Mouse (Mus musculus): ENCODE data around the gene AV320801. TPM values are rescaled to one million over a fixed set of nuclear protein-coding genes. Genes with fewer than 3 reads are reported as not detected.
"Not testable (repeated sequence)": the region's sequence is repeated elsewhere in the genome, so short reads cannot be mapped to it uniquely, and the experiment has no call there.

AV320801 gene
- polyA plus RNA-seq (2015; fragmentation: Nextera tagmentation; extraction: Ambion mirVana), result not detected in 2 replicates

DNA sequence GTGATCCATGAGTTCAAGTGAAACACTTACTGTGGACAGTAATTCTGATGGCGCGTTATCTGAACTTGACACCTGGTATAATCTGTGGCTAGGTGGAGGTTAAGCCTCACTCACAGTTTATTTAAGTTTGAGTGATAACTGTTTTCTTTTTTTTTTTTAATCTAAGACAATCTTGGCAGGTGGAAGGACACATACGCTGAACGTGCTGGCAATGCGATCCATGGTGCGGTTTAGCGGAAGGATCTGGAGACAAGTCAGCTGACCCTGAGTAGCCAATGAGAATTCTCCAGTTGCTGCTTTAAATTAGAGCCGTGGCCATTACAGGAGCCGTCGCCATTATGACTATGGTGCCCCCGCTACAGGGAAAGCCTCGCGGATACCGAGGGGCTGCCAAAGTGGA is at the start of gene AV320801:
TSS of gene AV320801 (plus strand) at position 301 of the 400 bp plus-strand sequence.
- not testable (repeated sequence) for H3K36me3 ChIP-seq (ENCODE audit: control insufficient read depth, insufficient read depth, low read length); H3K27ac ChIP-seq (ENCODE audit: low read length); H3K4me2 ChIP-seq (ENCODE audit: low read length); H3K9me3 ChIP-seq (replicated peaks; ENCODE audit: control insufficient read depth, low read length, poor library complexity, severe bottlenecking); H3K4me1 ChIP-seq (ENCODE audit: control insufficient read depth, insufficient read depth, low read length); H3K27me3 ChIP-seq (ENCODE audit: control insufficient read depth, insufficient read depth, low read depth, low read length); H3K4me3 ChIP-seq (ENCODE audit: low read depth, low read length); H3K9ac ChIP-seq (ENCODE audit: low read depth, low read length); ATAC-seq
- 99% methylated on average over 5 of the region's 14 CpGs for WGBS

DNA sequence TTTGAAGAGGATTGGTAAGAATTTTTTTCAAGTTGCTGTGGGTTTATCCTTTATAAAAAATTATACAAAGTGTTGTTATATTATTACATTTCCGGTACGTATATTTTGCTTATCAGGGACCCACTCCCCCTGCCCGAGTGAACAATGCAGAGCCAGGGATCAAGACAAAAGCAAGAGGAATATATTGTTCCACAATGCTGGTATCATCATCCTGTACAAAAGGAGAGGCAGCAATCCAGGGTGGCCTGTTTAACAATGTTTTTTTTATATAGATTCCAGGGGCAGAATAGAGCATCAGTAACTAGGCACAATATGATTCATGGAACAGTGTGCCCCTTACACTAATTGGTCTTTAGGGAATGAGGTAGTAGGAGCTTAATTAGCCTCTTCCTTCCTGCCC is 30.2 kb upstream of the AV320801 start:
- not testable (repeated sequence) for H3K9ac ChIP-seq (ENCODE audit: low read depth, low read length); H3K36me3 ChIP-seq (ENCODE audit: control insufficient read depth, insufficient read depth, low read length); H3K9me3 ChIP-seq (replicated peaks; ENCODE audit: control insufficient read depth, low read length, poor library complexity, severe bottlenecking); H3K27ac ChIP-seq (ENCODE audit: low read length); H3K4me2 ChIP-seq (ENCODE audit: low read length); H3K4me1 ChIP-seq (ENCODE audit: control insufficient read depth, insufficient read depth, low read length); H3K4me3 ChIP-seq (ENCODE audit: low read depth, low read length); ATAC-seq; H3K27me3 ChIP-seq (ENCODE audit: control insufficient read depth, insufficient read depth, low read depth, low read length)
- no CpG with 5 or more reads among the region's 3 CpGs for WGBS

- not testable (repeated sequence) for H3K4me2 ChIP-seq (ENCODE audit: low read length); H3K9ac ChIP-seq (ENCODE audit: low read depth, low read length); H3K4me1 ChIP-seq (ENCODE audit: control insufficient read depth, insufficient read depth, low read length); H3K9me3 ChIP-seq (replicated peaks; ENCODE audit: control insufficient read depth, low read length, poor library complexity, severe bottlenecking); H3K27me3 ChIP-seq (ENCODE audit: control insufficient read depth, insufficient read depth, low read depth, low read length); H3K4me3 ChIP-seq (ENCODE audit: low read depth, low read length); ATAC-seq; H3K27ac ChIP-seq (ENCODE audit: low read length); H3K36me3 ChIP-seq (ENCODE audit: control insufficient read depth, insufficient read depth, low read length)
- no CpG with 5 or more reads among the region's 6 CpGs for WGBS
Observed at GRCm38 (mm10) chrX:135481902-135482301, 12.5 kb upstream of the AV320801 start.

DNA sequence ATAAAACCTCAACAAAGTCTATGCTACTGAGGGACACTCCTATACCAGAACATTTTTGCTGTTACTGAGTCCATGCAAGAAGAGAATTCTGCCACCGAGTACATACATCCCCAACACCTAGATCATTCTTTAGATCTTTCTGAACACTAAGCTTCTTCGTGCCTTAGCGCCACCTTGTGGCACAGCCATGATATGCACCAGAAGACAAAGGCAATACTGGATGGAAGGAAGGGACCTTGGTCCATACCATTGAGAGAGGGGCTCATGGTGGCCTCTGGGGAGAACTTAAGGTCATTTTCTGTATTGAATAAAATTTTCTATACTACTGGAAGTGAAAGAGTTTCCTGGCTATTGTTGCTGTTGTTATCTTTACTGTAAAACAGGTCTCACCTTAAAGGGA is 11.2 kb upstream of the AV320801 start:
- not testable (repeated sequence) for H3K4me1 ChIP-seq (ENCODE audit: control insufficient read depth, insufficient read depth, low read length); ATAC-seq; H3K4me3 ChIP-seq (ENCODE audit: low read depth, low read length); H3K4me2 ChIP-seq (ENCODE audit: low read length); H3K36me3 ChIP-seq (ENCODE audit: control insufficient read depth, insufficient read depth, low read length); H3K9me3 ChIP-seq (replicated peaks; ENCODE audit: control insufficient read depth, low read length, poor library complexity, severe bottlenecking); H3K9ac ChIP-seq (ENCODE audit: low read depth, low read length); H3K27me3 ChIP-seq (ENCODE audit: control insufficient read depth, insufficient read depth, low read depth, low read length); H3K27ac ChIP-seq (ENCODE audit: low read length)
- WGBS, result no CpG with 5 or more reads among the region's 3 CpGs

Other genes starting within 250 kb of the AV320801 start
- not detected in 2 replicates for gene Pramel3, start 192.3 kb upstream of the AV320801 start, polyA plus RNA-seq (2015; fragmentation: Nextera tagmentation; extraction: Ambion mirVana)
- gene Gm5128, start 121.3 kb upstream of the AV320801 start, polyA plus RNA-seq (2015; fragmentation: Nextera tagmentation; extraction: Ambion mirVana), result not detected in 2 replicates
- not detected in 2 replicates for gene Gm7903, start 60.8 kb upstream of the AV320801 start, polyA plus RNA-seq (2015; fragmentation: Nextera tagmentation; extraction: Ambion mirVana)
- gene Nxf7, start 104.2 kb downstream of the AV320801 start, polyA plus RNA-seq (2015; fragmentation: Nextera tagmentation; extraction: Ambion mirVana), result not detected in 2 replicates
- gene Prame, start 133.1 kb downstream of the AV320801 start, polyA plus RNA-seq (2015; fragmentation: Nextera tagmentation; extraction: Ambion mirVana), result not detected in 2 replicates
- not detected in 2 replicates for gene Tcp11x2, start 199.2 kb downstream of the AV320801 start, polyA plus RNA-seq (2015; fragmentation: Nextera tagmentation; extraction: Ambion mirVana)
- not detected in 2 replicates for gene Tmsb15a, start 230.7 kb downstream of the AV320801 start, polyA plus RNA-seq (2015; fragmentation: Nextera tagmentation; extraction: Ambion mirVana)
- gene Armcx5, start 248.1 kb downstream of the AV320801 start, polyA plus RNA-seq (2015; fragmentation: Nextera tagmentation; extraction: Ambion mirVana), result 13.4 and 13.7 TPM in 2 replicates
- 298 and 313 TPM in 2 replicates for gene Gprasp1, start 248.1 kb downstream of the AV320801 start, polyA plus RNA-seq (2015; fragmentation: Nextera tagmentation; extraction: Ambion mirVana)

Data from midbrain, embryonic 16.5 days (tissue).